Mouse (Mus musculus): ENCODE measurements around the gene 4930539E08Rik. TPM values are rescaled to one million over a fixed set of nuclear protein-coding genes. Genes with fewer than 3 reads are reported as not detected.

Gene 4930539E08Rik
- polyA plus RNA-seq, 1 experiment from 2014 or later = 0.43 TPM

- no peak for ATAC-seq (replicated peaks; ENCODE audit: extremely low read depth, insufficient read depth, low FRiP score)
- Histone ChIP-seq H3K27me3 (ENCODE audit: control insufficient read depth, insufficient read depth, low read length) (no peaks in the 10 kb centered on the region), H3K36me3 (ENCODE audit: control insufficient read depth, insufficient read depth) (no peaks in the 10 kb centered on the region), H3K4me1 (ENCODE audit: control insufficient read depth, insufficient read depth, low read length) (peaks cover 11% of the 10 kb centered on the region), H3K4me3 (ENCODE audit: low read length) (no peak overlapping the region), H3K9me3 (replicated peaks; ENCODE audit: control insufficient read depth, low read length) (no peaks in the 10 kb centered on the region; the same call in 1 of the 2 replicates), H3K9ac (ENCODE audit: low read length) (no peak overlapping the region), H3K27ac (ENCODE audit: low read length) (no peak overlapping the region), H3K4me2 (ENCODE audit: low read depth, low read length) (no peak overlapping the region)
- WGBS = 82% methylated on average over 4 of the region's 4 CpGs
These were observed 17.1 kb upstream of the 4930539E08Rik start for GRCm38 (mm10) chr17:28932274-28932673.

DNA sequence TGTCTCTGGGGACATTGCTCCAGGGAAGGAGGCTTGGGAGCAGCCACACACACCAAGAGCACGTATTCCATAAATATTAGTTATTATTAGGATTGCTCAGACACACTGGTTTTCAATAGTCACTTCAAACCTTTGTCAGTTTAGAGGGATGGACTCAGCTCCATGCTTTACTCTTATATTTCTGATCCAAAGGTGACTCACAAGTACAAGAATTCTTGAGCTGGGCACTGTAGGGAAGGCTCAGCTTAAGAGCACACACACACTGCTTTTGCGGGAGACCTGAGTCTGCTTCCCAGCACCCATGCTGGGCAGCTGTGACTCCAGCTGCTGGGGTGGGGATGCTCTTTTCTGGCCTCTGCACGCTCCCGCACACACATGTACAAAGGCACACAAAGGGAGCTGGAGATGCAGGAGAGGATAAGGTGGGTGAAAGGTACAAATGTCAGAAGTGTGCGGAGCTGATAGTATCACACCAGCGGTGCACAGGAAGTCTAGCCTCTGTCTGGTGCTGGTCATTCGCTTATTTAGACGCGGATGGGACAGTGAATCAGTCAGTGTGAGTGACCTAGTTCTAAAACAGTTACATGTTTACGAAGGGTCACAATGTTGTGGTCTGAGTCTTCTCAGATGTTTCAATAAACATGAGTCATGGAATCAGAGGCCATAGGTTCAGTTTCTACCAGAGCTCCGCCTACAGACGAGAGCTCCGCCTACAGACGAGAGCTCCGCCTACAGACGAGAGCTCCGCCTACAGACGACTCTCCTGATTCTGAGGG lies 16.5 kb upstream of the 4930539E08Rik start:
- Histone ChIP-seq H3K4me3 (ENCODE audit: low read length) (no peak overlapping the region), H3K36me3 (ENCODE audit: control insufficient read depth, insufficient read depth) (no peaks in the 10 kb centered on the region), H3K27me3 (ENCODE audit: control insufficient read depth, insufficient read depth, low read length) (no peaks in the 10 kb centered on the region), H3K4me1 (ENCODE audit: control insufficient read depth, insufficient read depth, low read length) (peaks cover 11% of the 10 kb centered on the region), H3K9me3 (replicated peaks; ENCODE audit: control insufficient read depth, low read length) (no peaks in the 10 kb centered on the region; the same call in 1 of the 2 replicates), H3K4me2 (ENCODE audit: low read depth, low read length) (no peak overlapping the region), H3K9ac (ENCODE audit: low read length) (peak overlapping the region; percentile 20; the same call in 1 of the 2 replicates), H3K27ac (ENCODE audit: low read length) (peak overlapping the region; percentile 91)
- 86% methylated on average over 18 of the region's 18 CpGs for WGBS
- ATAC-seq (replicated peaks; ENCODE audit: extremely low read depth, insufficient read depth, low FRiP score) = no peak

DNA sequence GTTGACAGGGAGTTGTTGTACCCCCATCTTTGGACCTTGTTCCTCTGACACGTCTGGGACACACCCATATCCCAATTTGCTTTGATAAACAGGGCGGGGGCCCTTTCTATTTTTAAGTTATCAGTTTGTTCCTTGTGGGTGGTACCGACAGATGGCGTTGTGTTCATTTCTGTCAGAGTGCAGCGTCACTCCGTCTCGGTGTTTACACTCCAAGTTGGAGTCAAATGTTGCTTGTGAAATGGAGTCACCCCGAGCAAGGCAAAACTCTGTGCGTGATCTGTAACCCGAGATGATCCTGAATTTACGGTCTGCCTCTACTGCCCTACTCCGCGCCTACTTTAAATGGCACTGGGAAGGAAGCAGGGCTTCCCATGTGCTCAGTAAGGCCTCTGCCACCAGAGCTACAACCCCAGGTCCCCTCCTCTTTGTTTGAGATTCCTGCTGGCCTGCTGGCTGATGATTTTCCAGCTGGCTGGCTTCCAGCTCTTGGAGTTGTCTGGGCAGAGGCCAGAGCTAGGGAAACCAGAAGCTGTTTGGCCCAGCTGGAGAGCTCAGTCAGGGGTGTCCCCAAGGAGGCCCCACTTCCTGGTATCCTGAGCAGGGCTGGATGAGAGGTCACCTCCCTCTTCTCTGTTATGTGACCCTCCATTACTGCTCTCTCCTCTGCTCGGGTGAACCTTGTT lies 15.4 kb upstream of the 4930539E08Rik start:
- Histone ChIP-seq H3K4me3 (ENCODE audit: low read length) (peak overlapping the region; percentile 21; the same call in 1 of the 2 replicates), H3K4me1 (ENCODE audit: control insufficient read depth, insufficient read depth, low read length) (peaks cover 13% of the 10 kb centered on the region), H3K9me3 (replicated peaks; ENCODE audit: control insufficient read depth, low read length) (no peaks in the 10 kb centered on the region), H3K9ac (ENCODE audit: low read length) (peak overlapping the region; percentile 37; the same call in 1 of the 2 replicates), H3K36me3 (ENCODE audit: control insufficient read depth, insufficient read depth) (no peaks in the 10 kb centered on the region), H3K27ac (ENCODE audit: low read length) (peak overlapping the region; percentile 91), H3K27me3 (ENCODE audit: control insufficient read depth, insufficient read depth, low read length) (no peaks in the 10 kb centered on the region), H3K4me2 (ENCODE audit: low read depth, low read length) (peak overlapping the region; percentile 51)
- peak; percentile 89 for ATAC-seq (replicated peaks; ENCODE audit: extremely low read depth, insufficient read depth, low FRiP score)
- WGBS = 7% methylated on average over 14 of the region's 14 CpGs

- Histone ChIP-seq H3K9ac (ENCODE audit: low read length) (no peak overlapping the region), H3K4me1 (ENCODE audit: control insufficient read depth, insufficient read depth, low read length) (peaks cover 13% of the 10 kb centered on the region), H3K36me3 (ENCODE audit: control insufficient read depth, insufficient read depth) (no peaks in the 10 kb centered on the region), H3K4me2 (ENCODE audit: low read depth, low read length) (no peak overlapping the region), H3K27ac (ENCODE audit: low read length) (no peak overlapping the region; the same call in 1 of the 2 replicates), H3K4me3 (ENCODE audit: low read length) (no peak overlapping the region), H3K27me3 (ENCODE audit: control insufficient read depth, insufficient read depth, low read length) (no peaks in the 10 kb centered on the region), H3K9me3 (replicated peaks; ENCODE audit: control insufficient read depth, low read length) (no peaks in the 10 kb centered on the region)
- 94% methylated on average over 4 of the region's 4 CpGs for WGBS
- ATAC-seq (replicated peaks; ENCODE audit: extremely low read depth, insufficient read depth, low FRiP score) = no peak
These were observed 14.2 kb upstream of the 4930539E08Rik start for GRCm38 (mm10) chr17:28929369-28929768.

DNA sequence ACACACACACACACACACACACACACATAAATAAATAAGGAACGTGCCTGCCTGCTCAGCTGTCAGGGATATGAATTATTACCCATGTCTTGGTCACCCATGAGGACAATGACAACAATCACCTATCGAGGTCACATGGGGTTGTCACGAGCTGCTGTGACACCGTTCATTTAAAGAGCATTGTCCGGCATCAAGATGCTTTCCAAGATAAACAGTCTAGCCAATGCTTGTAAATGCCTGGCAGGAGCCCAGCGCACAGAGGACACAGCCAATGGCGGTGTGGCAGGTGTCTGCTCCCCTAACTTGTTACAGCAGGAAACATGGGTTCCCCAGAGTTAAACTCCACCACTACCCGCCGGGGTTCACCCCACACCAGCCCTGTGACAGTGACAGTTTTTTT lies 12.9 kb upstream of the 4930539E08Rik start:
- no peak overlapping the region for H3K27ac ChIP-seq (ENCODE audit: low read length)
- H3K4me1 ChIP-seq (ENCODE audit: control insufficient read depth, insufficient read depth, low read length) = peaks cover 13% of the 10 kb centered on the region
- H3K36me3 ChIP-seq (ENCODE audit: control insufficient read depth, insufficient read depth) = no peaks in the 10 kb centered on the region
- no peaks in the 10 kb centered on the region for H3K27me3 ChIP-seq (ENCODE audit: control insufficient read depth, insufficient read depth, low read length)
- WGBS = 69% methylated on average over 9 of the region's 9 CpGs
- no peak overlapping the region for H3K4me3 ChIP-seq (ENCODE audit: low read length)
- no peak for ATAC-seq (replicated peaks; ENCODE audit: extremely low read depth, insufficient read depth, low FRiP score)
- no peaks in the 10 kb centered on the region for H3K9me3 ChIP-seq (replicated peaks; ENCODE audit: control insufficient read depth, low read length)
- no peak overlapping the region for H3K4me2 ChIP-seq (ENCODE audit: low read depth, low read length)
- H3K9ac ChIP-seq (ENCODE audit: low read length) = no peak overlapping the region

DNA sequence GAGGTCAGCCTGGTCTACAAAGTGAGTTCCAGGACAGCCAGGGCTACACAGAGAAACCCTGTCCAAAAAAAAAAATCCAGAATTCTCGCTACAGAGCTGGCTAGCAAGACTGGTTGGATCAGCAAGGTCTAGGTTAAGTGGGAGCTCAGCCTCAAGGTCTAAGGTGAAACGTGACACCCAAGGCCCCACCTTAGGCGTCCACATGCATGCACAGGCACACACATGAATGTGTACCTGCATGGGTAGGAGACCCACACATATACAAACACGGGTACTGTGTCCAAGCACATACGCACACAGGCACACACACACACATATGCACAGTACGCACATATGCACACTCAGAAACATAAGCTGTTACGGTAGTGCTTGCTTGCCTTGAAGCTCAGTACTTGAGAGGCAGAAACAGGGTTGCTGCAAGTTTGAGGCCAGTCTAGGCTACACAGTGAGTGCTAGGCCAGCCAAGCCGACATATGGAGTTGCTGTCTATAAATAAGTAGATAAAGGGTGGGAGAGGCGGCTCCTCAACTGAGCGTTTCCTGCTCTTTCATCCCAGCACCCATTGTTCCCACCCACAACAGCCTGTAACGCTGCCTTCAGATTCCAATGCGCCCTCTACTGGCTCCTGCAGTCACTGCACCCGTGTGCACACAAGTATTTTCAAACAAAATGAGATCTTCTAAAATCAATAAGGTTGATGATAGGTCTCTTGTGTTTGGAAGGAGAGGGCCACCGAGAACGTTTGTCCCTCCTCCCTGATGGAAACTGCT lies 11.9 kb upstream of the 4930539E08Rik start:
- Histone ChIP-seq H3K4me1 (ENCODE audit: control insufficient read depth, insufficient read depth, low read length) (peaks cover 13% of the 10 kb centered on the region), H3K27me3 (ENCODE audit: control insufficient read depth, insufficient read depth, low read length) (no peaks in the 10 kb centered on the region), H3K4me3 (ENCODE audit: low read length) (no peak overlapping the region), H3K4me2 (ENCODE audit: low read depth, low read length) (no peak overlapping the region), H3K9me3 (replicated peaks; ENCODE audit: control insufficient read depth, low read length) (no peaks in the 10 kb centered on the region), H3K9ac (ENCODE audit: low read length) (no peak overlapping the region), H3K27ac (ENCODE audit: low read length) (0 out of 2 replicates have a peak overlapping the region, but pooled peaks have one; percentile 5), H3K36me3 (ENCODE audit: control insufficient read depth, insufficient read depth) (no peaks in the 10 kb centered on the region)
- 43% methylated on average over 15 of the region's 15 CpGs for WGBS
- no peak for ATAC-seq (replicated peaks; ENCODE audit: extremely low read depth, insufficient read depth, low FRiP score)

- peak overlapping the region; percentile 37; the same call in 1 of the 2 replicates for H3K4me2 ChIP-seq (ENCODE audit: low read depth, low read length)
- WGBS = 8% methylated on average over 13 of the region's 13 CpGs
- H3K4me1 ChIP-seq (ENCODE audit: control insufficient read depth, insufficient read depth, low read length) = peaks cover 11% of the 10 kb centered on the region
- no peak overlapping the region; the same call in 1 of the 2 replicates for H3K27ac ChIP-seq (ENCODE audit: low read length)
- no peaks in the 10 kb centered on the region for H3K36me3 ChIP-seq (ENCODE audit: control insufficient read depth, insufficient read depth)
- H3K4me3 ChIP-seq (ENCODE audit: low read length) = no peak overlapping the region
- no peaks in the 10 kb centered on the region for H3K9me3 ChIP-seq (replicated peaks; ENCODE audit: control insufficient read depth, low read length)
- no peak for ATAC-seq (replicated peaks; ENCODE audit: extremely low read depth, insufficient read depth, low FRiP score)
- no peaks in the 10 kb centered on the region for H3K27me3 ChIP-seq (ENCODE audit: control insufficient read depth, insufficient read depth, low read length)
- H3K9ac ChIP-seq (ENCODE audit: low read length) = peak overlapping the region; percentile 50; the same call in 1 of the 2 replicates
These were observed 11.3 kb upstream of the 4930539E08Rik start for GRCm38 (mm10) chr17:28926380-28926779.

GRCm38 (mm10) chr17:28924957-28925595 lies 10.0 kb upstream of the 4930539E08Rik start:
- Histone ChIP-seq H3K4me2 (ENCODE audit: low read depth, low read length) (no peak overlapping the region), H3K36me3 (ENCODE audit: control insufficient read depth, insufficient read depth) (no peaks in the 10 kb centered on the region), H3K9ac (ENCODE audit: low read length) (no peak overlapping the region), H3K4me1 (ENCODE audit: control insufficient read depth, insufficient read depth, low read length) (peaks cover 10% of the 10 kb centered on the region), H3K27me3 (ENCODE audit: control insufficient read depth, insufficient read depth, low read length) (no peaks in the 10 kb centered on the region), H3K4me3 (ENCODE audit: low read length) (no peak overlapping the region), H3K9me3 (replicated peaks; ENCODE audit: control insufficient read depth, low read length) (no peaks in the 10 kb centered on the region), H3K27ac (ENCODE audit: low read length) (no peak overlapping the region)
- 78% methylated on average over 8 of the region's 8 CpGs for WGBS
- ATAC-seq (replicated peaks; ENCODE audit: extremely low read depth, insufficient read depth, low FRiP score) = no peak

Data from heart, embryonic 16.5 days (tissue).